Mouse (Mus musculus) testis, adult 2 months (tissue): Measurements from ENCODE around the gene Prkn.

Experiments
- CTCF ChIP-seq: fragments of 200-500 bp; IDR thresholded peaks from 2 replicates; pipeline ENCODE4 v1.5.1; 2012; ENCODE audit warnings: low read depth, mild to moderate bottlenecking, inconsistent platforms, low read length, moderate library complexity; ENCODE audit not compliant: control insufficient read depth, insufficient read depth, insufficient replicate concordance
- POLR2A ChIP-seq: fragments of 200-500 bp; IDR thresholded peaks from 2 replicates; pipeline ENCODE4 v1.6.1; 2012; ENCODE audit warnings: low read depth, mild to moderate bottlenecking, inconsistent platforms, low read length, moderate library complexity; ENCODE audit not compliant: control insufficient read depth

DNA sequence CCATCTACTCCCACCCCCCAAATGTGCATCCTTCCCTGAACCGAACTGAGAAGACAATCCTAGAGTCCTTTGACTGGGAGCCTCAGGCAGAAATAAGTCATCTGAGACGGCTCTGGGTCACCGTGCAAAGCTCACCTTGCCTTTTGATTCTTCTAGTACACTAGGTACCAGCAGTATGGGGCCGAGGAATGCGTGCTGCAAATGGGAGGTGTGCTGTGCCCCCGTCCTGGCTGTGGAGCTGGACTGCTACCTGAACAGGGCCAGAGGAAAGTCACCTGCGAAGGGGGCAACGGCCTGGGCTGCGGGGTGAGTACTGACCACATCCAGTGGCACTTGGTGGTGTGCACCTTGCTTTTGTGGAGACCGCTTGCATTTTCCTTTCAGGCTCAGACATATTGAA is 1014.4 kb downstream of the Prkn start:
- TF ChIP-seq CTCF (no peak), POLR2A (no peak)
